In genomic region chr3:148595561-148595960, GRCm38 (mm10) we compare ENCODE assay signal across 9 mouse cellular contexts.
"Had no signal": no experiment of that assay in that cellular context is flagged by ENCODE, and none has a peak within 500 bp of the region (broad histone marks: within the 10 kb centered on the region; RNA-seq: fewer than 3 reads in every experiment).

No protein-coding gene starts in this region.

- H3K36me3 ChIP-seq: limb, embryonic 13.5 days; lung, embryonic 15.5 days; midbrain, embryonic 12.5 days had no signal

- H3K4me2 ChIP-seq: limb, embryonic 13.5 days; liver, embryonic 11.5 days; lung, embryonic 15.5 days; midbrain, embryonic 12.5 days had no signal

- H3K4me3 ChIP-seq: limb, embryonic 13.5 days; lung, embryonic 15.5 days; midbrain, embryonic 12.5 days had no signal

- H3K9me3 ChIP-seq: limb, embryonic 13.5 days; lung, embryonic 15.5 days; midbrain, embryonic 12.5 days had no signal

- H3K4me1 ChIP-seq: limb, embryonic 13.5 days; lung, embryonic 15.5 days; midbrain, embryonic 12.5 days had no signal

- H3K27ac ChIP-seq: limb, embryonic 13.5 days; lung, embryonic 15.5 days; midbrain, embryonic 12.5 days had no signal

- H3K9ac ChIP-seq: limb, embryonic 13.5 days; lung, embryonic 15.5 days; midbrain, embryonic 12.5 days had no signal

- H3K27me3 ChIP-seq: limb, embryonic 13.5 days; lung, embryonic 15.5 days; midbrain, embryonic 12.5 days had no signal

- ATAC-seq: midbrain, embryonic 16.5 days had no signal

- DNase-seq: kidney, adult 18-20 months; kidney, postnatal 10 days; left cerebral cortex, postnatal 4 days; right cerebral cortex, postnatal 25 days had no signal
